In the genomic region with DNA sequence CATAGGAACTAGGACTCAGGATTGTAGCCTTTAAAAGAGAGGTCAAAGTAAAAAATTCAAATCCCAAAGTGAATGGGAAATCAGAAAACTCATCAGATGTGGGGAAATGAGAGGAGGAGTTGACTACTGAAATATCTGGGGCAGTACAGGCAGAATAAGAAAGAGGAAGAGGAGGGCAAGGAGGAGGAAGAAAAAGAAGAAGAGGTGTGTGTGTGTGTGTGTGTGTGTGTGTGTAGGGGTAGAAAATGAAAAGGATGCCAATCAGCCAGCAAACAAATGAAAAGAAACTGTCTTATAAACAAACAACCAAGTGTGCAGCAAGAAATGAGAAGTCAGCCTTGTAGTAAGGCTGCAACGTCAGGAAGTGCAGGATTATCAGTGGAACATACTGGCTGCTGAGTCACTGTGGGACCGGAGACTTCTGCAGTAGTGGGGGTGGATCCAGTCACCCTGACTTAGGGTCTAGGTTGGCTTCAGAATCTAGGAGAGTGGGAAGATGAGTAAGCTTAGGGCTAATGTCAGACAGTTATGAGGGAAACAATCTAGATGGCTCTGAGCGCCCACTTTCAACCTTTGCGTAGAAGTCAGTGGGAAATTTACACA, we compare ENCODE assay signal across 17 mouse cellular contexts. TPM values are rescaled to one million over a fixed set of nuclear protein-coding genes. Genes with fewer than 3 reads are reported as not detected.
DNase-seq lines count a peak whose midpoint lies in the region; ATAC-seq lines count a peak whose summit lies in the region.
"Had no signal": no experiment of that assay in that cellular context is flagged by ENCODE, and none has a peak within 500 bp of the region (broad histone marks: within the 10 kb centered on the region; RNA-seq: fewer than 3 reads in every experiment).

No protein-coding gene starts in this region.

- no peaks in the 10 kb centered on the region for H3K36me3 ChIP-seq in liver, embryonic 13.5 days
- H3K36me3 ChIP-seq in forebrain, embryonic 15.5 days, result no peaks in the 10 kb centered on the region
- H3K36me3 ChIP-seq: midbrain, embryonic 13.5 days had no signal

- 0 out of 2 replicates have a peak overlapping the region, but pooled peaks have one; percentile 14 for H3K4me3 ChIP-seq in liver, embryonic 13.5 days (replicated peaks)
- no peak overlapping the region for H3K4me3 ChIP-seq in forebrain, embryonic 15.5 days
- H3K4me3 ChIP-seq: layer of hippocampus, adult 2 months; midbrain, embryonic 13.5 days had no signal

- WGBS in liver, embryonic 13.5 days (ENCODE audit: insufficient replicate concordance), result 17% methylated on average over 4 of the region's 4 CpGs
- 87% methylated on average over 4 of the region's 4 CpGs for WGBS in forebrain, embryonic 15.5 days

- peak; percentile 49 for DNase-seq in heart, adult 11 months
- no peak for DNase-seq in heart, postnatal 25 days (ENCODE audit: low spot score)
- peak; percentile 40 for DNase-seq in c-Kit-positive CD71-positive TER-119-positive erythroid progenitor cells, embryonic 14.5 days (ENCODE audit: low spot score)
- peak; percentile 34 for DNase-seq in liver, embryonic 13.5 days
- no peak for DNase-seq in cerebellum, postnatal 25 days
- DNase-seq in thymus, adult 18-20 months, result no peak
- DNase-seq: B cell, adult 2 months; cerebellum, adult 2 months; embryo, embryonic 11 days; heart, adult 18-20 months; kidney, adult 9 months; lung, postnatal 14 days had no signal

- H3K27ac ChIP-seq in liver, embryonic 13.5 days, result peak overlapping the region; percentile 54
- H3K27ac ChIP-seq in forebrain, embryonic 15.5 days (replicated peaks), result no peak overlapping the region
- H3K27ac ChIP-seq: layer of hippocampus, adult 2 months; midbrain, embryonic 13.5 days had no signal

- peak overlapping the region; percentile 26; the same call in 1 of the 2 replicates for H3K9ac ChIP-seq in liver, embryonic 13.5 days
- no peak overlapping the region for H3K9ac ChIP-seq in forebrain, embryonic 15.5 days (replicated peaks)
- H3K9ac ChIP-seq: midbrain, embryonic 13.5 days had no signal

- intact Hi-C loops in heart, postnatal 25 days (cut with DNase I), result no loop called here

- H3K27me3 ChIP-seq in liver, embryonic 13.5 days, result peaks cover 15% of the 10 kb centered on the region
- H3K27me3 ChIP-seq in forebrain, embryonic 15.5 days, result no peaks in the 10 kb centered on the region

- H3K4me2 ChIP-seq in liver, embryonic 13.5 days, result peak overlapping the region; percentile 53
- no peak overlapping the region for H3K4me2 ChIP-seq in forebrain, embryonic 15.5 days (replicated peaks)
- H3K4me2 ChIP-seq: midbrain, embryonic 13.5 days had no signal

- ATAC-seq in liver, embryonic 13.5 days (ENCODE audit: low read depth), result peak; percentile 93
- peak; percentile 70 for ATAC-seq in megakaryocyte-erythroid progenitor cell, adult 5-6 weeks (replicated peaks; ENCODE audit: low FRiP score, low TSS enrichment, poor library complexity, severe bottlenecking)
- no peak for ATAC-seq in forebrain, embryonic 15.5 days (replicated peaks)
- ATAC-seq: forebrain, embryonic 14.5 days; midbrain, embryonic 13.5 days had no signal

- H3K9me3 ChIP-seq in liver, embryonic 13.5 days (replicated peaks), result no peaks in the 10 kb centered on the region
- H3K9me3 ChIP-seq in forebrain, embryonic 15.5 days, result no peaks in the 10 kb centered on the region

- H3K4me1 ChIP-seq in liver, embryonic 13.5 days (replicated peaks), result peaks cover 40% of the 10 kb centered on the region
- H3K4me1 ChIP-seq in forebrain, embryonic 15.5 days, result no peaks in the 10 kb centered on the region
- H3K4me1 ChIP-seq: midbrain, embryonic 13.5 days had no signal

RNA-seq across cellular contexts. Expression of a gene that starts 7.0 kb away (rescaled TPM):
- 1 to 10 TPM; 8.1 to 9.2 TPM for total RNA-seq in heart, postnatal 25 days (2021)
- 0.40 and 0.45 TPM in 2 replicates for polyA plus RNA-seq in liver, embryonic 13.5 days (2015; fragmentation: Nextera tagmentation; extraction: Ambion mirVana)
- total RNA-seq in megakaryocyte-erythroid progenitor cell, adult 5-6 weeks (2014; fragmentation: Nextera tagmentation), result 1.5 and 2.6 TPM in 2 replicates
- 2.2 and 3.5 TPM in 2 replicates for total RNA-seq in megakaryocyte-erythroid progenitor cell, adult 5-6 weeks (2017)
- 7.2 TPM in 2 replicates for polyA plus RNA-seq in forebrain, embryonic 15.5 days (2015; fragmentation: Nextera tagmentation; extraction: Ambion mirVana)

Comparison
In these comparisons a context has a peak if more than half of its experiments do, and no peak if none do; other contexts are left out.
1. DNase-seq: peak in heart, adult 11 months (single experiment), c-Kit-positive CD71-positive TER-119-positive erythroid progenitor cells, embryonic 14.5 days (single experiment) and liver, embryonic 13.5 days (single experiment); none in heart, postnatal 25 days (single experiment), cerebellum, postnatal 25 days (0 of 2) and thymus, adult 18-20 months (0 of 2).